Mouse (Mus musculus) midbrain, postnatal 0 days (tissue): ENCODE data around the gene Sstr2. TPM values are rescaled to one million over a fixed set of nuclear protein-coding genes. Genes with fewer than 3 reads are reported as not detected.

ENCODE experiments used
- ATAC-seq: fragments of 200-750 bp; cut with Nextera tagmentation; 2 replicates; pipeline ENCODE4 v1.8.0; 2017; ENCODE audit warnings: moderate number of reproducible peaks, mild to moderate bottlenecking, moderate TSS enrichment, moderate library complexity; ENCODE audit not compliant: low FRiP score
- DNase-seq: peaks from one replicate; pipeline ENCODE4 v3.0.0-alpha.2; 2015; ENCODE audit warnings: low spot score
- H3K27ac ChIP-seq: fragments of 300-500 bp; sonication (generic); 2 replicates; pipeline ENCODE4 v1.5.1; 2014; ENCODE audit warnings: low read depth, mild to moderate bottlenecking, low read length, mixed read lengths
- H3K27me3 ChIP-seq: fragments of 300-500 bp; sonication (generic); 2 replicates; pipeline ENCODE4 v1.6.1; 2014; ENCODE audit warnings: low read length, control low read depth, mixed read lengths; ENCODE audit not compliant: insufficient read depth
- H3K36me3 ChIP-seq: fragments of 300-500 bp; sonication (generic); 2 replicates; pipeline ENCODE4 v1.6.1; 2014; ENCODE audit warnings: low read length, control low read depth, mixed read lengths; ENCODE audit not compliant: insufficient read depth
- H3K4me1 ChIP-seq: fragments of 300-500 bp; sonication (generic); 2 replicates; pipeline ENCODE4 v1.6.1; 2014; ENCODE audit warnings: mild to moderate bottlenecking, control low read depth, antibody characterized with exemption, low read length, mixed read lengths; ENCODE audit not compliant: insufficient read depth
- H3K4me2 ChIP-seq: fragments of 300-500 bp; sonication (generic); 2 replicates; pipeline ENCODE4 v1.6.1; 2014; ENCODE audit warnings: low read depth, mild to moderate bottlenecking, low read length, mixed read lengths; ENCODE audit not compliant: poor library complexity, severe bottlenecking
- H3K4me3 ChIP-seq: fragments of 300-500 bp; sonication (generic); 2 replicates; pipeline ENCODE4 v1.5.1; 2014; ENCODE audit warnings: low read depth, mild to moderate bottlenecking, low read length, moderate library complexity
- H3K9ac ChIP-seq: fragments of 300-500 bp; sonication (generic); replicated peaks from 2 replicates; pipeline ENCODE4 v1.6.1; 2014; ENCODE audit warnings: mild to moderate bottlenecking, low read length, moderate library complexity, mixed read lengths; ENCODE audit not compliant: poor library complexity, severe bottlenecking
- H3K9me3 ChIP-seq: fragments of 300-500 bp; sonication (generic); 2 replicates; pipeline ENCODE4 v1.6.1; 2016; ENCODE audit warnings: low read length, control low read depth
- CTCF ChIP-seq: IDR thresholded peaks from 2 replicates; pipeline ENCODE4 v1.5.1; 2016; ENCODE audit warnings: antibody characterized with exemption, mild to moderate bottlenecking
- WGBS: fragments of 180-500 bp; shearing (Covaris S2); extraction: QIAGEN DNeasy Blood & Tissue Kit; methylation state at CpG from one replicate; pipeline ENCODE4 v1.1.7; 2014; 5-methylcytosine and 5-hydroxymethylcytosine counted together
- polyA plus RNA-seq: library from polyadenylated mRNA; unstranded; fragments of >200 nt; fragmentation: Nextera tagmentation; extraction: Ambion mirVana; gene quantifications from 2 replicates; pipeline ENCODE4 v1.2.1, GENCODE M21; 2015
- total RNA-seq: library from RNA; depleted of rRNA; stranded (reverse); fragments of >200 nt; gene quantifications from 2 replicates; pipeline ENCODE4 v1.2.3, GENCODE M21; 2014

Sstr2 gene
- total and polyA plus RNA-seq, 2 experiments from 2014 or later = 8.8 to 26.3 TPM

DNA sequence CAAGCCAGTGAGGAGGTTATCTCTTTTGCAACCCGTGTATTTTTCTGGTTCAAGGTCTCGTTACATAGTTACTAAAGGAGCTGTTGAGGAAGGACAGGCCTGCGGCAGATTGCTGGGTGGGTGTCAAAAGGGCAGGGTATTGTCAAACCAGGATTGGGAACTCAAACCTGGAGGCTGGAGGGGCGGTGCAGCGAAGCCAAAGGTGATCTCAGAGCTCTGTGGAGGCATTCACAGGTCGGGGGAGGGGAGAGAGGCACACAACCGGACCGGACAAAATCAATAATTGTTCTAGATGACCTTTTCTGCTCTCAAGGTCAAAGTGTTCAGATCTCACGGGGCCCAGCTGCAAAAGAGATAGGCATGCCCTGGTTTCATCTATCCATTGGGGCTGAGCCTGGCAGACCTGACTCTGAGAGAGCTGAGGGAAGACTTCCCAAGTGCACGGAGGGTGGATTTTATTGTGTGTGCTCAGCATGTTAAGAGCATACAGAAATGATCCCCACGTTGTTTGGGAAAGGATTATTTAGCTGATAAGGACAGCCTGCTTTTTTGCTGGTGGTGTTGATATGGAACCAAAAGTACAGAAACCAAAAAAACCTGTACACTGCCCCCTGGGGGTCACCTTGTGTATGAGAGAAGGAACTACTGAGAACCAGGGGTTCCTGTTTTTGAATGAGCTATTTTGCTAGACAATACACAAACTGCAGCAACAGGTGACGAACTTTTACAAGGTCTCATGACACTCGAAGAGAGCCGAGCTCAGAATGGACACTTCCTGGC, 1.8 kb upstream of the Sstr2 start:
- Histone ChIP-seq H3K4me1 (peaks cover 3% of the 10 kb centered on the region; the same call in 1 of the 2 replicates), H3K27me3 (peaks cover 5% of the 10 kb centered on the region; the same call in 1 of the 2 replicates), H3K4me3 (no peak overlapping the region), H3K36me3 (no peaks in the 10 kb centered on the region), H3K9ac (no peak overlapping the region), H3K27ac (no peak overlapping the region), H3K9me3 (no peaks in the 10 kb centered on the region), H3K4me2 (no peak overlapping the region)
- peak; percentile 85 for DNase-seq
- 51% methylated on average over 14 of the region's 14 CpGs for WGBS
- no peak for ATAC-seq
- peak; percentile 70 for TF ChIP-seq CTCF

DNA sequence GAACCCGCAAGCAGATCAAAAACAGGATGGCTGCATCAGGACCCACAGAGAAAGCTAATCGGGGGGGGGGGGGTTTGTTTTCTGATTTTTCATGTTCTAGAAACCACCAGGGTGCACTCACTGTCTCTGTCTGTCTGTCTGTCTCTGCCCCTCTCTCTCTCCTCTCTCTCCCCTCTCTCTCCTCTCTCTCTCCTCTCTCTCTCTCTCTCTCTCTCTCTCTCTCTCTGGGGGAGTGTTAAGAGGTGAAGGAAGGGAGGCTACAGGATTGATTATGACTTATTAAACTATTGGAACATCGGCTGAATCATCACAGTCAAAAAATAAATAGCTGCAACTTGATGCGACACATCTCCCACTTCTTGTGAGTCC, 855 bp upstream of the Sstr2 start:
- Histone ChIP-seq H3K9me3 (no peaks in the 10 kb centered on the region), H3K9ac (peak overlapping the region; percentile 62; the same call in 1 of the 2 replicates), H3K27me3 (peaks cover 5% of the 10 kb centered on the region; the same call in 1 of the 2 replicates), H3K4me2 (peak overlapping the region; percentile 93), H3K36me3 (no peaks in the 10 kb centered on the region), H3K4me3 (peak overlapping the region; percentile 56), H3K4me1 (peaks cover 3% of the 10 kb centered on the region; the same call in 1 of the 2 replicates), H3K27ac (no peak overlapping the region)
- no peak for TF ChIP-seq CTCF
- ATAC-seq (no peak), DNase-seq (no peak)
- WGBS = 37% methylated on average over 4 of the region's 4 CpGs

DNA sequence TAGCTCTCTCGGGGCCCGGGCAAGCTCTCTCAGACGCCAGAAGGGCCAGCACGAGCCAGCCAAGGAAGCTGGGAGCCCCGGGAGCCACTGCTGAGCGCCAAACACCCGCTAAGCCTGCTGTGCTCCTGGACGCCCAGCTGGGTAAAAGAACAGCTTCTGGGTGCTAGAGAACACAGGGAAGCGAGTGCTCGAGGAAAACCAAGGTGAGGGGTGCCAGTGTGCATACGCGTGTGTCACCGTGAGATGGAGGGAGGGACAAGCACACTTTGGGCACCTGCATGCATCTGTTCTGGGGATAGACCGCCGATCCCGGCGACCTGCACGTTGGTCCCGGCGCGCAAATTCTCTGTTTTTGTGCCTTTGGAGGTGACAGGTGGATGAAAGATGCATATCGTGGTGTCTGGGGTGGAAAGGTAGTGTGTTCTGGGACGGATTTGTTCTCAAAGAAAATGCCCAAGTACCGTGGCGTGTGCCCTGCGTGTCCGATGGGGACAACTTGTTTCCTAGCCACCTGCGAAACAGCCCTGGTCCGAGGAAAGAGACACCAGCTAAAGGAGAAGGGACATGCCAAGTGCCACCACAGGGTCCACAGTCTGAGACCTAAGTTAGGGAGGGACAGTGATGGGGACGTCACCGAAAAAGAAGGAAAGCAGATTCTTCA, 408 bp downstream of the Sstr2 start:
- H3K4me3 ChIP-seq = peak overlapping the region; percentile 56
- peak overlapping the region; percentile 93 for H3K4me2 ChIP-seq
- no peak for DNase-seq
- H3K27ac ChIP-seq = no peak overlapping the region
- no peak for TF ChIP-seq CTCF
- WGBS = under 1% methylated on average over 29 of the region's 31 CpGs
- H3K36me3 ChIP-seq = peaks cover 3% of the 10 kb centered on the region; the same call in 1 of the 2 replicates
- peaks cover 3% of the 10 kb centered on the region; the same call in 1 of the 2 replicates for H3K4me1 ChIP-seq
- peak overlapping the region; percentile 62 for H3K9ac ChIP-seq
- H3K9me3 ChIP-seq = no peaks in the 10 kb centered on the region
- ATAC-seq = peak; percentile 4; the same call in 1 of the 2 replicates
- H3K27me3 ChIP-seq = peaks cover 5% of the 10 kb centered on the region; the same call in 1 of the 2 replicates

DNA sequence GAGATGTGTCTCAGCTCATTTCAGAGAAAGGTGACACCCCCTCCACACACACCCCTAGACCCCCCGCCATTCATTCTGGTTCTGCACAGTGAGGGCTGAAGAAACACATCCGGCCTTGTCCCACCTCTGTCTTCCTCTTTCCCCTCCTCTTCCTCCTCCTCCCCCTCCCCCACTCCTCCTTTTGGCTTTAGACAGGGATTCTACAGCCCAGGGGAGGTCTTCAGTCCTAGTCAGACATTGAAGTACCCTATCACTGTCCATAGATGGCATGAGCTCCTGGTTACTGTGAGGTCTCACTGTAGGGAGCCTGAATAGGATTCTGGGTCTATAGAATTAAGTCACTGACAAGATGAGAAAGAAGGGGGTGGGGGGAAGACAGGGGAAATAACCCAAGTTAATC, 1.9 kb downstream of the Sstr2 start:
- TF ChIP-seq CTCF = no peak; the same call in 1 of the 2 replicates
- peaks cover 7% of the 10 kb centered on the region for H3K36me3 ChIP-seq
- peaks cover 3% of the 10 kb centered on the region; the same call in 1 of the 2 replicates for H3K4me1 ChIP-seq
- peaks cover 5% of the 10 kb centered on the region; the same call in 1 of the 2 replicates for H3K27me3 ChIP-seq
- no peak overlapping the region for H3K27ac ChIP-seq
- 47% methylated on average over 2 of the region's 2 CpGs for WGBS
- peak overlapping the region; percentile 56; the same call in 1 of the 2 replicates for H3K4me3 ChIP-seq
- H3K9me3 ChIP-seq = no peaks in the 10 kb centered on the region
- DNase-seq (peak; percentile 34), ATAC-seq (no peak)
- peak overlapping the region; percentile 93 for H3K4me2 ChIP-seq
- no peak overlapping the region for H3K9ac ChIP-seq

DNA sequence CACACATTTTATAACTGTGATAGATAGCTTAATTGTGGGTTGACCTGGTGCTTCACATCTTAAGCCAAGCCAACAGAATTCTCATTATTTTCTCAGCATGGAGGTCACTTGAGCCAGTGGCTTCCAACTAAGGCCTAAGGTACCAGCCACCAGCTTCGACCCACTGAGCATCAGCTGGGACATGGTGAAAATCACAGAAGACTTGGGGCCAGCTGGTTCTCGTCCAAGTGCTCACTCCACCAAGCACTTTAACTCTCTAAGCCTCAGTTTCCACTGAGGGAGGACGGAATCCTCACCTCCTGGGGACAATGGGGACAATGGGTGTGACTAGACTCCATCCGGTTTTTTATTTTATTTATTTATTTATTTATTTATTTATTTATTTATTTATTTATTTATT, 2.9 kb downstream of the Sstr2 start:
- H3K27ac ChIP-seq = no peak overlapping the region
- DNase-seq = peak; percentile 21
- no peaks in the 10 kb centered on the region for H3K9me3 ChIP-seq
- no peak overlapping the region for H3K9ac ChIP-seq
- WGBS = 88% methylated on average over 4 of the region's 4 CpGs
- peaks cover 3% of the 10 kb centered on the region; the same call in 1 of the 2 replicates for H3K4me1 ChIP-seq
- no peak overlapping the region for H3K4me3 ChIP-seq
- no peak overlapping the region for H3K4me2 ChIP-seq
- peaks cover 7% of the 10 kb centered on the region for H3K36me3 ChIP-seq
- no peak for TF ChIP-seq CTCF
- ATAC-seq = no peak
- H3K27me3 ChIP-seq = peaks cover 5% of the 10 kb centered on the region; the same call in 1 of the 2 replicates
